Mouse (Mus musculus) retina, postnatal 1 day (tissue): Measurements from ENCODE around the gene Stra6.

ENCODE experiments used
- DNase-seq: peaks from one replicate; pipeline ENCODE4 v3.0.0-alpha.2; 2012

The Stra6 gene

DNA sequence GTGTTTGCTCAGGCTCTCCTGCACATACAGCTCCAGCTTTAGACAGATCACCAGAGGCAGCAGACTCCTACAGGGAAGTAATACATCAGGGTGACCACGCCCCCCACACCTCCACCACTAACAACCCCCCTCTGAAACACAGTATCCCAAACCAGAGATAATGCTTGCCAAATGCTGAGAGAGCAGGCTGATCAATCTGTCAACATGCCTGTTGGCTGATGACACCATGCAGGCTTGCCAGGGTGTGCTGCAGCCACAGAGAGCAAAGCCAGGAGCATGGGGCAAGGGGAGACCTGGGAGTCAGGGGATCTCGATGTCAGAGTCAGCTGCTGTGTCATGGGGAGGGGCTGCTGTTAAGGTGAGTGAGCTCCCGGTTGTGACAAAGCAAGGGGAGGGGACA is at the start of gene Stra6:
Stra6 (plus strand) TSS at position 258 of the 400 bp plus-strand sequence.
- DNase-seq = no peak

DNA sequence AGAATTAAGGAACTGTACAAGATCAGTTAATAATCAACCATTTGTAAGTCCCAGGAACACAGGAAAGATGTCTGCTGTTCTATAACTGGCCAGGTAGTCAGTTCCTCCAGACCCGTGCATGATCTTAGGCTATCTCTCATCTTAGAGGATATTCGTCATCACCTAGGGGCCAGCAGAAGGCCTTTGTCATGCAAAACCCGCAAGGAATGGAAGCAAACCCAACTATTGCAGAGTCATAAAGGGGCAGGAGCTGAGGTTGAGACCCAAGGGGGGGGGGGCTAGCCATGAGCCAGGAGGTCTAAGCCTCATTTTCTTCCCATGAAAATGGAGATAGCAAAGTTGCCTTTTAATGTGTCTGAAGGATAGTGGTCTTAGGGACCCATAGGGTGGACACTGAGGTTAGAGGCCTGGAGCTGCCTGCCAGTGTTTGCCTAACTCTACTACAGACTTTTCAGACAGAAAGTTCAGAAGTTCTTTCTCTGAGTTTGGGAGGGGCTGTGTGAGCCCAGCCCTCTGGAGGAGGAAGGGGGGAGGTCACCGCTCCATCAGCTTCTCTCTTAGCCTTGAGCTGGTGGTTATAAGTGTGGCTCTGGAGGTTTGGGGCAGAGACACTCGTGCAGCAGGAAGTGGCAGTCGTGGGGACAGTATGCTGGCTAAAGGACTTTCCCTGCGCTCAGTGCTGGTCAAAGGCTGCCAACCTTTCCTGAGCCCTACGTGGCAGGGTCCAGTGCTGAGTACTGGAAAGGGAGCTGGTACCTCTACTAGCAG is 49.0 kb upstream of the Stra6 start:
- no peak for DNase-seq

DNA sequence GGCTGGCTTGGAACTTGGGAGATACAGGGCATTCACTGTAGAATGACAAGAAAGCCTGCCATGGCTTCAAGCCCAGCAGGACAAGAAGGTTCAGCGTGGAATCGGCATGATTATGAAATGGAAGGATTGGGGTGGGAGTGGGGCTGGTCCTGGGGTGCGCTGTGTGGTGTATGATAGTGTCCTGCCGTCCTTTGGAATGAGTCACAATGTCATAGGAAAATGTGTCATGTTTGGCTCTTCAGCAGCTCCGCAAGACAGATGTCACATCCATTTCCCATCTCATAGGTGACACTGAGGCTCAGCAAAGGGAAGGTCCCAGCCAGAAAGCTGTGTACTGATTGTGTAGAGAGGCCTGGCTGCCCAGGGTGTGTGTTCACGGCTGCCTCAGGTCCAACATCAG is 47.7 kb upstream of the Stra6 start:
- DNase-seq = no peak

- DNase-seq = no peak
These were observed 46.6 kb upstream of the Stra6 start for GRCm38 (mm10) chr9:58016962-58017361.

DNA sequence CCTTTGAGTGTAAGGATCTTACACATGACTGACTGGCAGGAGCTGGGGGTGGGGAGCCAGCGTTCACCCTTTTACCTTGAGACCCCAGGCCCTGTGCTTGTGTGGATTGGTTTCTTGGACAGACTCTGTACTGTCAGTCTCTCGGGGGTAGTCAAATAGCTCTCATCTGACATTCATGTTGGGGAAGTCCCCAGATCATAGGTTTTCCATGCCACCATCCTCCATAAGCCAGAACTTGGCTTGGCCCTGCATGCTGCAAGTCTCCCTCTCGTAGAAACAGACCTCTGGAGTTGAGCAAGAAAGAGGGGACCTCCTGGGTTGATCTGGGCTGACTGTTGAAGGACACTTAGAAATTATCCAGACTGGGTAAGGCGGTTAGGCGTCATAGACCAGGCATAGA is 45.2 kb upstream of the Stra6 start:
- no peak for DNase-seq

DNA sequence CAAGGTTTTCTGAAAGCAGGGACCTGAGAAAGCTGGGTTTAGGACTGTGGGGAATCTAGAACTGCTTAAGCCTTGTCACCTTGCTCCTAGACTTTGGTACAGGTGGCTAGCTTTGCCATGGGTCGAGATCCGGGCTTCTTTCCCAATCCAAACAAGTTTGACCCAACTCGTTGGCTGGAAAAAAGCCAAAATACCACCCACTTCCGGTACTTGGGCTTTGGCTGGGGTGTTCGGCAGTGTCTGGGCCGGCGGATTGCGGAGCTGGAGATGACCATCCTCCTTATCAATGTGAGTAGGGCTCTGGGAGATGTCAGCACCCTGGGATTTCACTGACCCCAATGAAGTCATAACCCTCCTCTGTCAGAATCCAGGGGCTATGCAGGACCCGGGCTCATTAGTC is 37.6 kb upstream of the Stra6 start:
- DNase-seq = no peak

DNA sequence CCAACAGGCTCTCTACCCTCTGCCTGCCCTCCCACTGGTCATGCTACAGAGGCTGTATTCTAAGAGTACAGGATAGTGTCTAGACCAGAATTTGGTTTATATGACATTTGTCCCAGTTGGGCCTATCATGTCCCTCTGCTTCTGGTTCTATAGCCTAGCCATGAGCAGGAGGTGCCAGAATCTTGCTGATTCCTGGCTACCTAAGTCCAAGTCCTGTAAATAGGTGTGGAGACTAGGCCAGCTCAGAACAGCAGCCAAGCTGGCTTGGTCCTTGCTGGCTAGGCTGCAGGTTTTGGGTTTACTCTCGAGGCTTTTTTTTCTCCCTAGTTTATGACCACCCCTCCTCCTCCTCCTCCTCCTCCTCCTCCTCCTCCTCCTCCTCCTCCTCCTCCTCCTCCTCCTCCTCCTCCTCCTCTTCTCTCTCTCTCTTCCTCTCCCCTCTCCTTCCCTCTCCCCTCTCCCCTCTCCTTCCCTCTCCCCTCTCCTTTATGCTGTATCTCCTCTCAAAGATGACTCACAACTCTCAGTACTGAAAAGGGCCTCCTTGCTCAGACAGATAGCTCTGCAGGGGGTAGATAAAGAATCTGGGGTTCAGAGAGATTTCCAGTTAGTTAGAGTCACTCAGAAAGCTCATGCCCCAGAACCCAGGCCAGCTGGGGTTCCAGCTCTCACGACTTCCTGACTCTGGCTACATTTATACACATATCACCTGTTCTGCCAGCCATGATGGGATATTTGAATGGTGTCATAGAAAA is 36.0 kb upstream of the Stra6 start:
- DNase-seq = no peak

DNA sequence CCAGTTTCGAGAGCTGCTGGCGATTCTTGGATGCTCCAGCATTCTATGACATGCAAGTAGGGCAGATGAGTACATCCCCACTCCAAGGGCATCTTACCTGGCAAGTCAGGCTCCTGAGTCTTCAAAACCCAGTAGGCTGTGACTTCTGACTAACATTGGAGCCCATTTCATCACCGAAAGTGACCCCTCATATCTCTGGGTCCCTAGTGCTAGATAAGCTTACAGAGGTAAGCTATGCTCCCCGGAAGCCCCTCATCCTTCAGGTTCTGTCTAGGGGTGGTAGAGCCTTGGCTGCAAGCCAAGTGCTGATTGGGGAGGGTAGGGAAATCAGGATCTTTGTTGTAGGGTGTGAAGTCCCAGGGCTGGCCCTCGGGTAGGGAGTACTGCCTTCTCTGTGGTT is 34.7 kb upstream of the Stra6 start:
- no peak for DNase-seq

DNA sequence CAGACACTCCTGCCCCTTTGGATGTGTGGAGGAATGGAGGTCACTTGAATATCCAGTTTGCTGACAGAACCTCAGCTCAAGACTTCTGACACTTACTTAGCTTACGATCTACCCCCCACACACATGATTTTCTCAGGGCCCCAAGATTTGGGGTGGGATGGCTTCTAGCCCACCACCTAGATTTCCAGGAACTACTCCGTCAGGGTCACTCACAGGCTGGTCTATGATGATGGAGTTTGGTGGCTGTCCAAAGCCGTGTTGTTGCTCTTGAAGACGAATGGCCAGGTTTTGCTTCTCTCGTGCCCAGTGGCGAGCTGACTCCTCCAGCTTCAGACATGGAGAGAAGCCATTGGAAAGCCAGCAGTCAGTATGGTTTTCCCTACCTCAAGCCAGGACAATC is 34.0 kb upstream of the Stra6 start:
- DNase-seq = no peak

DNA sequence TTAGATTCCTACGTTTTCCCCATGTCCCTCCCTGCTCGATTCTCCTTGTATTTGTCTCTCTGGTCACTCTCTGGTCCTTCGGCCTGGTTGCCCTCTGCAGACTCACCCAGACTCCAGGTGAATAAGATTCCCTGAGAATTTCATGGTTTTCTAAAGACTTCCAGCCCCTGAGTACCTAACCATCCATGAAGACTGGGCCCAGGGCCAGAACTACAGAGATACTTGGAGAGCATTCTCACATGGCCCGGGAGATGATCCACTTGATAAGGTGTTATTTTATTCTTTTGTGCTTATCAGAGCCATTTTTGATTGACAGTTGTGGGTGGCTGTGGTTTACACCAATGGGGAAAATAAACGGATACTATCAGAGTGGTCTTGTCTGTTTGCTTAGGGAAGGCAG is 31.7 kb upstream of the Stra6 start:
- DNase-seq = no peak

DNA sequence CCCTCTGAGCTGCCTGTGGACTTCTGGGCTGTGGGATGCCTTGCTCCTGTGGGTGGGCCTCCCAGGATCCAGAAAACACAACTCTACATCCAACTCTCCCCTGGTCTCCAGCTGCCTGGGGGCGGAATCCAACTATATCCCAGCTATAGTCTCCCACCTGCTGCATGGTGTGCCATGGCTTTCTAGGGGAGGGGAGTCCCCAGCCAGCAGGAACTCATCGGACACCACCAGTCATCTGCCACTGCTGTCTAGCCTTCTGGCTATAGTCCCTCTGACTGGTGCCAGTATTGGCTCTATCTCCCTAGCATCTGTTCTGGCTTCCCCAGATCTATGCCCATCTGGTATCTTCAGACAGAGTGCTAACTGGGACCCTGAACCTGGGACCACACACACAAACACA is 28.1 kb upstream of the Stra6 start:
- DNase-seq = no peak

DNA sequence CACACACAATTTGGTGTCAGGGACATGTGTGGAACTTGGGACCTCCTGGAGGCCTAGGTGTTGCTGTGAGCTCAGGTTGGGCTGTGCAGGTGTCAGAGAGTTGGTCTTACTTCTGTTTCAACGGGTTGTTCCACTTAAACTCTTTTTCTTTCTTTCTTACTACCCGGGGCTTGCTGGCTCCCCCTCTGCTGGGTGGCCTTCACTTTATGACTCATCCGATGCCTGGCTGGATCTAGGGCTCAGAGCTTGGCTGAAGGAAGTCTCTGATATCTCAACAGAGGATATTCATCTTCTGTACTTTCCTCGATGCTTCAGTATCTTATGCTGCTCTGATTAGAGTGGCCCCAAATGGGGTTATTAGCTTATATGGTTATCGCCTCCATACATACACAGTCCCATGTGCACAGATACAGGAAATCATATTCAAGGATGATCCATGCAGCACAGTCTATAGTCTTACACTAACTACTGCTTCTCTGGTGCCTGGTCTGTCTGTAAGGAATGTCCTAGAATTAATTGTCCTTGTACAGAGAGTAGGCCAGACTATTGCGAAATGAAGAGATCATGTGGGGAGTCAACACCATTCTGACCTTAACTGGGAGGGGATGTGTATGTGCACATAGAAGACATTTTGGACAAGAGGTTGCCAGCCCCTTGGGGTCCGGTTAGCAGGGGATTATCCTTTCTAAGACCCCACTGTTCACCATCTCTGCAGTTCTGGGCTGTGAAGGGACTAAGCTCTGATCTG is 27.5 kb upstream of the Stra6 start:
- DNase-seq = no peak

- DNase-seq = no peak
These were observed 26.6 kb upstream of the Stra6 start for GRCm38 (mm10) chr9:58036961-58037360.

- DNase-seq = peak; percentile 84
These were observed 25.0 kb upstream of the Stra6 start for GRCm38 (mm10) chr9:58038500-58039168.

DNA sequence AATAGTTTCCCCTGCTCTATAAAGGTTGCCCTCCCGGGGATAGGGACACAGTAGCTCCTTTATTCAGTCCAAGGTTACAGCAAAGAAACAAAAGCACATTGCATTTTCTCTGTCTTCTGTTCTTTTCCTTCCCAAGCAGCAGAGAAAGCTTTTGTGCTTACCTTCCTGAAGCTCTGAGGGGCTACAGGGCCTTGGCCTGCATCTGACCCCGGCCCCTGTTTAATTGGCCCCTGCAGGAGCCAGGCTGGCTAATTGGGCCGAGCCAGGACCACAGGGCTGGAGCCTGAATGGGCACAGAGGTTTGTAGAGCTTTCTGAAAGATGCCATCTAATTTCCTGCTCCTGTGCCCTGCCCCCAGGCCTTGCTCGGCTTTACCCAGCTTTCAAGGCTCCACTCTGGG is 22.6 kb upstream of the Stra6 start:
- DNase-seq = peak; percentile 57

DNA sequence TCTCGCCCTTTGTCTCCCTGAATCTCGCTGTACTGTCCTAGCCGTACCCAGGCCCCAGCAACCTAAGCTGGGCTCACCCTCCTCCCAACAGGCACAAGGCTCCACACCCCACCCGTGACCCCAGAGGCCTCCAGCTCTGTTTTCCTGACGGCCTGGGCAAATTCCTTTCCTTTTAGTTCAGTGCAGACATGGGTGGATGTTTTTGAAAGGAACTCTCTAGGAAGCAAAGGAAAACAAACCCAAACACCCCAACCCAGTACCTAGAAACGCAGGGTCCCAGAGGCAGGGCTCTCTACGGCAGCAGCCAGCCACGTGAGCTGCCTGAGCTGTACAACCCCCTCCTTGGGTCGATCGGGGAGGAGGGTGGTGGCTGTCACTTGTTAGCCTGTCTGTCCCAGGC is 21.2 kb upstream of the Stra6 start:
- no peak for DNase-seq

GRCm38 (mm10) chr9:58043496-58044017 is 20.0 kb upstream of the Stra6 start:
- DNase-seq = no peak

GRCm38 (mm10) chr9:58044828-58045227 is 18.8 kb upstream of the Stra6 start:
- peak; percentile 70 for DNase-seq

GRCm38 (mm10) chr9:58045646-58046045 is 17.9 kb upstream of the Stra6 start:
- peak; percentile 78 for DNase-seq

DNA sequence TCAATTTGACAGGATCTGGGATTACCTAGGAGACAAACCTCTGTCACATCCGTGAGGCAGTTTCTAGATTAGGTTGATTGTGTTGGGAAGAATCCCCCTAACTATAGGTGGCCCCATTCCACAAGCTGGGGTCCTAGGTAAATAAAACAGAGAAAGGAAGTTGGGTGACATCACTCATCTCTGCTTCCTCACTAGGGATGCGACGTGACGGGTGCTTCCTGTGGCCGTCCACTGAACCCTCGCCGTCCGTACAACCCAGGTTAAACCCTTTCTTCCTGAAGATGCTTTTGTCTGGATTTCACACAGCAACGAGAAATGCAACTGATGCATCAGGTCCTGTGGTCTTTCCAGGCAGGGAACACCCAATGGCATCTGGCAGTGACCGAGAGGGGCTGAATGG is 16.5 kb upstream of the Stra6 start:
- DNase-seq = no peak

- DNase-seq = peak; percentile 63
These were observed 15.0 kb upstream of the Stra6 start for GRCm38 (mm10) chr9:58048621-58049020.

GRCm38 (mm10) chr9:58049186-58049585 is 14.4 kb upstream of the Stra6 start:
- DNase-seq = no peak

- DNase-seq = no peak
These were observed 13.7 kb upstream of the Stra6 start for GRCm38 (mm10) chr9:58049861-58050260.
